Mouse (Mus musculus): Measurements from ENCODE around the gene Unk. TPM values are rescaled to one million over a fixed set of nuclear protein-coding genes. Genes with fewer than 3 reads are reported as not detected.

Unk gene
- polyA plus RNA-seq, 1 experiment from 2014 or later = 40.4 TPM

DNA sequence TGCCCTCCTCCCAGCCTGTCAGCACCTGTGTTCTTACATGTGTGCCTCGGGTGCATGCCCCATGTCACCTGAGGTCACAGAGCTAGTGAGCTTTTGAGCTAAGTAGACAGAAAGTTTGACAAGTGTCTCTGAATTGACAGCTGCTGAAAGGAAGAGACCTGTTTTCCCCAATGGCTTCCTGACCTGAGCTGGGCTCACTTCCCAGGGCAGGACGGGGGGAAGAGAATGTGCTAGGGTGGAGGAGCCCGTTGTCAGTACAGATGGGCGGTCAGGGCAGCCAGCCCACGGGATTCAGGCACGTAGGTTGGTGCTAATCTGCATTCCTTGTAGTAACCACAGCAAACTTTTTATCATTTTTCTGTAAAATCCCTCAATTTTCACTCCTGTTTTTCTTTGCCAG is 10.5 kb downstream of the Unk start:
- 94% methylated on average over 6 of the region's 6 CpGs for WGBS
- H3K36me3 ChIP-seq = peaks cover 31% of the 10 kb centered on the region

DNA sequence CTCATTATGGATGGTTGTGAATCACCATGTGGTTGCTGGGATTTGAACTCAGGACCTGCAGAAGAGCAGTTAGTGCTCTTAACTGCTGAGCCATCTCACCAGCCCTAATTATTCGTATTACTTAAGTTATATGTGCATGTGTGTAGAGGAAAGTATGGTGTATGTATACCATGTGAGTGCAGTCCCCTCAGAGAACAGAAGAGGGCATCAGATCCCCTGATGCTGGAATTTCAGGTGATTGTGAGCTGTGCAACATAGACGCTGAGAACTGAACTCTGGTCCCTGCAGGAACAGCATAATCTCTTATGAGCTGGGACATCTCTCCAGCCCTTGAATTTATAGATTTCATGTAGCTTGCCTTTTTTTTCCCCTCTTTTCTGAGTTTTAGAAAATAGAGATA is 11.7 kb downstream of the Unk start:
- no peak overlapping the region for H3K4me3 ChIP-seq
- H3K4me1 ChIP-seq = no peaks in the 10 kb centered on the region
- 96% methylated on average over 2 of the region's 2 CpGs for WGBS
- H3K4me2 ChIP-seq (replicated peaks) = no peak overlapping the region
- no peaks in the 10 kb centered on the region for H3K9me3 ChIP-seq
- no peaks in the 10 kb centered on the region for H3K27me3 ChIP-seq
- ATAC-seq (replicated peaks) = no peak
- no peak overlapping the region for H3K9ac ChIP-seq (replicated peaks)
- no peak overlapping the region for H3K27ac ChIP-seq (replicated peaks)
- peaks cover 33% of the 10 kb centered on the region for H3K36me3 ChIP-seq

More for the DNA sequence above, 10.5 kb downstream of the Unk start:
- no peak overlapping the region for H3K4me3 ChIP-seq
- H3K4me1 ChIP-seq = no peaks in the 10 kb centered on the region
- no peak overlapping the region for H3K9ac ChIP-seq (replicated peaks)
- no peaks in the 10 kb centered on the region for H3K9me3 ChIP-seq
- H3K27ac ChIP-seq (replicated peaks) = no peak overlapping the region
- no peak for ATAC-seq (replicated peaks)
- H3K4me2 ChIP-seq (replicated peaks) = no peak overlapping the region
- no peaks in the 10 kb centered on the region for H3K27me3 ChIP-seq

DNA sequence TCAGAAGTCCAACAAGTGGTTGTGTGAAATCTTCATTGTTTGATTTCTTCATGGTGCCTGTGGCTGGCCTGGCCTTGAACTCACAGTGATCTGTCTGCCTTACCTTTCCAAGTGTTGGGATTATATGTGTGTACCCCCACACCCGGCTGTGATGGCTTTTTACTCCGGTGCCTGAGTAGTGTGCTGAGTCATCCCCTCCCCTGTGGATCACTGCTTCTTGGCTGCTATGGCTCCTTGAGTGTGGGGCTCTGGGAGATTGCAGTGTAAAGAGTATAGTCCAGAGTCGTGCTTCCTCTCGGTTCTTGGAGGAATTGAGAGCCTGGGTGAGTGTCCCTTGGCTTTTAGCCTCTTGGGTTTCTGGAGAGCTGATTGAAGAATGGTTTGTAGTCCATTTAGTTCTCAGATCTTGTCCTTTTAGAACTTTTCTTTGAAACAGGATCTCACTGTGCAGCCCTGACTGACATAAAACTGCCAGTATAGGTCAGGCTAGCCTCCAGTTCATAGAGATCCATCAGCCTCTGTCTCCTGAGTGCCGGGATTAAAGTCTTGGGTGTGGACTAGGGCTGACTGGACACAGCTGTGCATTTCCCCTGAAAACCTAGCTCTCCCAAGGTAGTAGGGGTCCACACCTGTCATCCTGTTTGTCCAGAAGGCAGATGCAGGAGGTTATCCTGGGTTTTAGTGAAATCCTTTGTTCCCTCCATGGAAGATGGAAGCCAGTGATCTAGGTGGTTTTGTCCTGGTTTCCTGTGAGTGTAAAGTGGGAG is 12.4 kb downstream of the Unk start:
- Histone ChIP-seq H3K4me3 (no peak overlapping the region), H3K9ac (replicated peaks) (no peak overlapping the region), H3K36me3 (peaks cover 38% of the 10 kb centered on the region), H3K9me3 (no peaks in the 10 kb centered on the region), H3K4me2 (replicated peaks) (no peak overlapping the region), H3K4me1 (no peaks in the 10 kb centered on the region), H3K27me3 (no peaks in the 10 kb centered on the region), H3K27ac (replicated peaks) (no peak overlapping the region)
- 94% methylated on average over 5 of the region's 5 CpGs for WGBS
- no peak for ATAC-seq (replicated peaks)

DNA sequence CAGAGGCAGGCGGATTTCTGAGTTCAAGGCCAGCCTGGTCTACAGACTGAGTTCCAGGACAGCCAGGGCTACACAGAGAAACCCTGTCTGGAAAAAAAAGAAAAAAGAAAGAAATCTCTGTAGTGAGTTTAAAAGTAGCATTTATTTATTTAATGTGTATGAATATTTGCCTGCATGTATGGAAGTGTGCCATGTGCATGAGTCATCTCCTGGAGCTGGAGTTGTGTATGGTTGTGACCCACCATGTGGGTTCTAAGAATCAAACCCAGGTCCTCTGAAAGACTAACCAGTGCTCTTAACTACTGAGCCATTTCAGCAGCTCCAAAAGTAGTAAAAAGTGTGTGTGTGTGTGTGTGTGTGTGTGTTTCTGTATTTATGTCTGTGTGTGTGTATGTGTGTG is 13.2 kb downstream of the Unk start:
- no peak overlapping the region for H3K9ac ChIP-seq (replicated peaks)
- H3K27me3 ChIP-seq = no peaks in the 10 kb centered on the region
- H3K4me1 ChIP-seq = no peaks in the 10 kb centered on the region
- WGBS = 97% methylated on average over 1 of the region's 1 CpGs
- H3K36me3 ChIP-seq = peaks cover 45% of the 10 kb centered on the region
- H3K9me3 ChIP-seq = no peaks in the 10 kb centered on the region
- no peak overlapping the region for H3K4me3 ChIP-seq
- no peak overlapping the region for H3K4me2 ChIP-seq (replicated peaks)
- H3K27ac ChIP-seq (replicated peaks) = no peak overlapping the region
- ATAC-seq (replicated peaks) = no peak

DNA sequence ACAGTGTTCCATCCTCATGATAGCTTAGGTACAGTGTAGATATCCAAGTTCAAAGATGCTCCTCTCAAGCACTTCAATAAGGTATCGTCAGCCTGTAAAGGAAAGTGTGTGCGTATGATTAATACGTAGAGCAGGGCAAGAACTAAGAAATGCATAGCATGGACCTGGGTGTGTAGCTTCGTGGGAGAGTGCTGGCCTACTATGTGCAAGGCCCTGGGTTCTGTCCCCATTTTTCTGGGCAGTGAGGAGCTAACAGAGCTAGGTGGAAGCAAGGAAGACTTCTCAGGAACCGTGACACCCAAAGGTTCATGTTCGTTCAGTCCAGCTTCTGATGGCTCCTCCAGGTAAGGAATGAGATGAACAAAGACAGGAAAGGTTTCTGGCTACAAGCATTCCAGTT is 15.1 kb downstream of the Unk start:
- H3K4me1 ChIP-seq = no peaks in the 10 kb centered on the region
- no peak overlapping the region for H3K27ac ChIP-seq (replicated peaks)
- H3K4me3 ChIP-seq = no peak overlapping the region
- H3K36me3 ChIP-seq = peaks cover 49% of the 10 kb centered on the region
- no peaks in the 10 kb centered on the region for H3K9me3 ChIP-seq
- WGBS = 98% methylated on average over 6 of the region's 6 CpGs
- no peaks in the 10 kb centered on the region for H3K27me3 ChIP-seq
- ATAC-seq (replicated peaks) = no peak
- H3K4me2 ChIP-seq (replicated peaks) = no peak overlapping the region
- no peak overlapping the region for H3K9ac ChIP-seq (replicated peaks)

DNA sequence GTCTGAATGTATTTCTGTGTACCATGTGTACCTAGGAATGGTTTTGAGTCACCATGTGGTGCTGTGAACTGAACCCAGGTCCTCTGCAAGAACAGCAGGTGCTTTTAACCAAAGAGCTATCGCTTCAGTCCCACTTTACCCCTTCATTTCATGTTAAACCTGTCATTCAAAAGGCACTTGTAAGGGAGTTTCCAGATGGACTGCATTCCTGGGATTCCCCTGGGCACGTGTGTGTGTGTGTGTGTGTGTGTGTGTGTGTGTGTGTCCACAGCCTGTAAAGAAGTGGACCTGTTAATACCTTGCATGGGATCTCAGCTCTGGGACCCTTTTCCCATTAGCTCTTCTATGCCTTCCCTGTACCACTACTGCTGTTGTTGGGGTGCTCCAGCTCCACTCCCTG is 19.5 kb downstream of the Unk start:
- Histone ChIP-seq H3K9me3 (no peaks in the 10 kb centered on the region), H3K27me3 (no peaks in the 10 kb centered on the region), H3K27ac (replicated peaks) (no peak overlapping the region), H3K36me3 (peaks cover 76% of the 10 kb centered on the region), H3K4me2 (replicated peaks) (no peak overlapping the region), H3K9ac (replicated peaks) (no peak overlapping the region), H3K4me1 (no peaks in the 10 kb centered on the region), H3K4me3 (no peak overlapping the region)
- no peak for ATAC-seq (replicated peaks)
- 99% methylated on average over 2 of the region's 2 CpGs for WGBS

DNA sequence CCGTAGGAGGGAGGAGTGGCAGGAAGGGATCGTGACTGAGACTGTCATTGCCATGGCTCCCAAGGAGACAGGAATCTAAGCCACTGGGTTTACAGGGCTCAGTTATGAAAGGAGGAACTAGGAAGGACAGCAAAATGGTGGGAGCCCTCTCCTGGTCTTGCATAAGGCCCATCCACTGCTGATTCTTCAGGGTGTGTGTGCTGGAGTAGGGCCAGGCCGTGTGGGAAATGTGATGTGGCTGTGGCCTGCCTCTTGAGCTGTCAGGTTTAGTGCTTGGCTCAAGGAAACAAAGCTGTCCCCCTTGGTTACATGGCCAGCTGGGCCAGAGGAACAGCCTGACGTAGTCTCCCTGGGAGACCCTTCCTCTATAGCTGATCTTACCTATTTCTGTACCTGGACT is 20.1 kb downstream of the Unk start:
- H3K36me3 ChIP-seq = peaks cover 80% of the 10 kb centered on the region
- no peaks in the 10 kb centered on the region for H3K27me3 ChIP-seq
- 86% methylated on average over 4 of the region's 4 CpGs for WGBS
- H3K4me3 ChIP-seq = no peak overlapping the region
- H3K4me2 ChIP-seq (replicated peaks) = no peak overlapping the region
- no peak overlapping the region for H3K9ac ChIP-seq (replicated peaks)
- H3K9me3 ChIP-seq = no peaks in the 10 kb centered on the region
- no peak overlapping the region for H3K27ac ChIP-seq (replicated peaks)
- no peaks in the 10 kb centered on the region for H3K4me1 ChIP-seq
- ATAC-seq (replicated peaks) = no peak

DNA sequence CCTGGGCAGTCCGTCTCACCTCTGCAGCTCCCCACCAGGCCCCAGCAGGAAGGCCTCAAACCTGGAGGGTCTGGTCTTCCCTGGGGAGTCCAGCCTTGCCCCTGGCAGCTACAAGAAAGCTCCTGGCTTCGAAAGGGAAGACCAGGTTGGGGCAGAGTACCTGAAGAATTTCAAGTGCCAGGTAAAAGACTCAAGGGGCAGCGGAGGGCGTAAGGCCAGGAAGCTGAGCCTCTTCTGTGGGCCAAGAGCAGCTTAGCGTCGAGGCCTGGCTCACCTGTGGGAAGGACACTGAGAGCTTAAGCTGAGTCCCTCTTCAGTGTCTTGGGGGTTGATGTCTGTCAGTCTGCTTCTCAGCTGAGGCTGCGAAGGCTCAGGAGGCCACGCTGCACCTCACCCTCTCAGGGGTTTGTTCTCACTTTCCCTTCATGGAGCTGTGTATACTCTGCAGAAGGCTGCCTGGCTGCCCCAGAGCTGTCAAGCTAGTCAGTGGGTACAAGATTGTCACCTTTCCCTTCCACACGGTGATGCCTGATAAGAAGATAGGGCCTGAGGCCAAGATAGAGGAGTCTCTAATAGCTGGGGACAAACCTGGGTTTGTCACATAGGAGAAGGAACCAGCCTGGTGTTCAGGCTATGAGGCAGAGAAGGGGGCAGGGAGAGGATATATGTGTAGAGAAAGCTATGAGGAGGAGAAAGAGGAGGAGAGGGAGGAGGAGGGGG is 23.5 kb downstream of the Unk start:
- no peak for ATAC-seq (replicated peaks)

DNA sequence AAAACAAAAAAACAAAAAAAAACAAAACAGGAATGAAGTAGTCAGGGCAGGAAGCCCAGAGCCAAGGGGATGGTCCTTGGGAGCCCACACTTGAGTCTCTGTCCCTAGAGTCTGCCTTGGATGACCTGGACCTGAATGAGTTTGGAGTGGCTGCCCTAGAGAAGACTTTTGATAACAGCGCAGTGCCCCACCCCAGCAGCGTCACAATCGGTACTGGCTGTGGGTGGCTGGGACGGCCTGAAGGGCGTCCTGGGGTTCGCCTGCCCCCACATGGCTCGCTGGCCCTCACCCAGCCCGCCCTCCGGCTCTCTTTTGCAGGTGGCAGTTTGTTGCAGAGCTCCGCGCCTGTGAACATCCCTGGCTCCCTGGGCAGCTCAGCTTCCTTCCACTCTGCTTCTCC is 25.8 kb downstream of the Unk start:
- no peak overlapping the region for H3K9ac ChIP-seq (replicated peaks)
- H3K4me1 ChIP-seq = no peaks in the 10 kb centered on the region
- H3K4me3 ChIP-seq = no peak overlapping the region
- ATAC-seq (replicated peaks) = no peak
- H3K27me3 ChIP-seq = no peaks in the 10 kb centered on the region
- no peaks in the 10 kb centered on the region for H3K9me3 ChIP-seq
- H3K27ac ChIP-seq (replicated peaks) = no peak overlapping the region
- H3K4me2 ChIP-seq (replicated peaks) = no peak overlapping the region
- peaks cover 91% of the 10 kb centered on the region for H3K36me3 ChIP-seq
- WGBS = 94% methylated on average over 11 of the region's 11 CpGs

More for the DNA sequence above, 23.5 kb downstream of the Unk start:
- H3K4me2 ChIP-seq (replicated peaks) = no peak overlapping the region
- no peak overlapping the region for H3K4me3 ChIP-seq
- 95% methylated on average over 9 of the region's 9 CpGs for WGBS
- no peaks in the 10 kb centered on the region for H3K9me3 ChIP-seq
- H3K9ac ChIP-seq (replicated peaks) = no peak overlapping the region
- no peaks in the 10 kb centered on the region for H3K27me3 ChIP-seq
- peaks cover 92% of the 10 kb centered on the region for H3K36me3 ChIP-seq
- H3K27ac ChIP-seq (replicated peaks) = no peak overlapping the region
- H3K4me1 ChIP-seq = no peaks in the 10 kb centered on the region

DNA sequence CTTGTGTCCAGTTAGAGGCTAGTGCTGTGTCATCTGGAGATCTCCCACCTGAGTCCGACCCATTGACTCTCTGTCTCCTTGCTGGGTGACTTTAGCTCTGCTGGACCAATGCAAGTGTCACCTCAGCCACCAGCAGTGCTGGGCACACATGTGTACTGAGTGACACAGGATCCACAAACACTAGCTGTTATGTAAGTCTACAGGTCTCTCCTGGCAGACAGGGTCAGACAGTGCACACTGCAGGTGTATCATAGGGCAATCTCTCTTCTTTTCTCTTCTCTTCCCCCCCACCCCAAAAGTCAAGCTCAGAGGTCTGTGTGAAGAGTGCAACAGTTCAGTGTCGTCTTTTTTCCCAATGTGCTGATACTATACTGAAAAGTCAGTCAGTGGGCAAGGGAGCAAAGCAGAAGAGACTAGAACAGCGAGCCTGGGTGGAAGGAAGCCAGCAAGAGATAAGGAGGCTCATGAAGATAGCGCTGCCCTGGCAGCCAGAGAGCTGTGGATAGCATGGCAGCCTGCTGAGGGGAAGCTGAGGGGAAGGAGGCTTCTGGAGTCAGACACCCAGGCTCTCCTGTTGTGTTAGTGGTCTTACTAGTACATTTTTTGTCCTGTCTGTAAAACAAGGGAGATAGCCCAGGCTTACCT is 27.2 kb downstream of the Unk start:
- peaks cover 82% of the 10 kb centered on the region for H3K36me3 ChIP-seq
- 93% methylated on average over 4 of the region's 4 CpGs for WGBS
- no peaks in the 10 kb centered on the region for H3K4me1 ChIP-seq
- no peak overlapping the region for H3K4me3 ChIP-seq
- no peak for ATAC-seq (replicated peaks)
- H3K9ac ChIP-seq (replicated peaks) = no peak overlapping the region
- H3K4me2 ChIP-seq (replicated peaks) = no peak overlapping the region
- H3K27ac ChIP-seq (replicated peaks) = no peak overlapping the region
- H3K9me3 ChIP-seq = no peaks in the 10 kb centered on the region
- no peaks in the 10 kb centered on the region for H3K27me3 ChIP-seq

DNA sequence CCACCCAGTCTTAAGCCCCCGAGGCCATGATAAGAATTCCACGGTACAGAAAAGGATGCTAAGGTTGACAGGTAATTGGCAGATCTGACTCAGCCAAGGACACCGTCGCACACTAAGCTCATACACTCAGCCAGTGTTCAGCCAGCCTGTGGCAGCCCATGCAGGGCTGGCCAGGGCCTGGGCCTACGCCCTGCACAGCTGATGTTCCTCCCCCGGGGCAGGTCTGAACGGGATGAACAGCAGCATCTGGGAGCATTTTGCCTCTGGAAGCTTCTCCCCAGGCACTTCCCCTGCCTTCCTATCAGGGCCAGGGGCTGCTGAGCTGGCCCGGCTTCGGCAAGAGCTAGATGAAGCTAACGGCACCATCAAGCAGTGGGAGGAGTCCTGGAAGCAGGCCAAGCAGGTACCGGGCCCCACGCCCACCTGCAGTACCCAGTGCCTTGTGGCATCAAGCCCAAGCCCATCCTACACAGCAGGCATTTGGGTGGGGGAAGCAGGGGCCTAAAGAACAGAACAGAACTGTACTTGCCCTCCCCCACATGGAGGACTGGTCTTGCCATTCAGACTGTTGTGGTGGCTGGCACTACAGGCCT is 28.0 kb downstream of the Unk start:
- H3K36me3 ChIP-seq = peaks cover 75% of the 10 kb centered on the region
- WGBS = 73% methylated on average over 12 of the region's 12 CpGs
- H3K27me3 ChIP-seq = no peaks in the 10 kb centered on the region
- no peak overlapping the region for H3K9ac ChIP-seq (replicated peaks)
- H3K4me2 ChIP-seq (replicated peaks) = no peak overlapping the region
- ATAC-seq (replicated peaks) = no peak
- no peak overlapping the region for H3K27ac ChIP-seq (replicated peaks)
- H3K4me3 ChIP-seq = no peak overlapping the region
- H3K4me1 ChIP-seq = no peaks in the 10 kb centered on the region
- H3K9me3 ChIP-seq = no peaks in the 10 kb centered on the region

Data from forebrain, embryonic 15.5 days (tissue).